Mouse (Mus musculus): Measurements from ENCODE around the gene Dbndd2. TPM values are rescaled to one million over a fixed set of nuclear protein-coding genes. Genes with fewer than 3 reads are reported as not detected.
A peak's percentile ranks its signal among the peaks of the same experiment; 100 is the strongest.

Gene Dbndd2
- 100 to 1,000 TPM; 109 to 163 (median 138) TPM for total RNA-seq (2022)

GRCm38 (mm10) chr2:164485681-164486257, at the start of gene Dbndd2:
Dbndd2 (plus strand) TSS chr2:164486106.
- DNase-seq (ENCODE audit: low spot score in 2 of 2) = no peak

- peak; percentile 44 to 50 for DNase-seq (ENCODE audit: low spot score in 2 of 2)
Measured at GRCm38 (mm10) chr2:164436215-164436913, 49.5 kb upstream of the Dbndd2 start.

- no peak for DNase-seq (ENCODE audit: low spot score in 2 of 2)
Measured at GRCm38 (mm10) chr2:164436961-164437360, 48.9 kb upstream of the Dbndd2 start.

GRCm38 (mm10) chr2:164437710-164438109, 48.2 kb upstream of the Dbndd2 start:
- DNase-seq (ENCODE audit: low spot score in 2 of 2) = no peak

- DNase-seq (ENCODE audit: low spot score in 2 of 2) = no peak
Measured at GRCm38 (mm10) chr2:164438257-164438656, 47.6 kb upstream of the Dbndd2 start.

- DNase-seq (ENCODE audit: low spot score in 2 of 2) = peak; percentile 55 to 58
Measured at GRCm38 (mm10) chr2:164439001-164439421, 46.9 kb upstream of the Dbndd2 start.

GRCm38 (mm10) chr2:164440314-164440713, 45.6 kb upstream of the Dbndd2 start:
- DNase-seq (ENCODE audit: low spot score in 2 of 2) = no peak

GRCm38 (mm10) chr2:164441155-164441554, 44.8 kb upstream of the Dbndd2 start:
- DNase-seq (ENCODE audit: low spot score in 2 of 2) = no peak

GRCm38 (mm10) chr2:164441731-164442130, 44.2 kb upstream of the Dbndd2 start:
- no peak for DNase-seq (ENCODE audit: low spot score in 2 of 2)

GRCm38 (mm10) chr2:164442315-164443050, 43.4 kb upstream of the Dbndd2 start:
- no peak for DNase-seq (ENCODE audit: low spot score in 2 of 2)

- peak; percentile 46 to 61 for DNase-seq (ENCODE audit: low spot score in 2 of 2)
Measured at GRCm38 (mm10) chr2:164443051-164443437, 42.9 kb upstream of the Dbndd2 start.

GRCm38 (mm10) chr2:164443460-164444000, 42.4 kb upstream of the Dbndd2 start, which contains the start of gene Sdc4:
Sdc4 (minus strand) TSS chr2:164443887.
- DNase-seq (ENCODE audit: low spot score in 2 of 2) = no peak

- no peak for DNase-seq (ENCODE audit: low spot score in 2 of 2)
Measured at GRCm38 (mm10) chr2:164444701-164445100, 41.2 kb upstream of the Dbndd2 start.

GRCm38 (mm10) chr2:164445399-164446085, 40.4 kb upstream of the Dbndd2 start:
- no peak for DNase-seq (ENCODE audit: low spot score in 2 of 2)

GRCm38 (mm10) chr2:164446086-164446469, 39.8 kb upstream of the Dbndd2 start:
- no peak for DNase-seq (ENCODE audit: low spot score in 2 of 2)

GRCm38 (mm10) chr2:164448140-164448539, 37.8 kb upstream of the Dbndd2 start:
- no peak for DNase-seq (ENCODE audit: low spot score in 2 of 2)

GRCm38 (mm10) chr2:164448921-164449320, 37.0 kb upstream of the Dbndd2 start:
- DNase-seq (ENCODE audit: low spot score in 2 of 2) = no peak

GRCm38 (mm10) chr2:164449341-164450042, 36.4 kb upstream of the Dbndd2 start:
- DNase-seq (ENCODE audit: low spot score in 2 of 2) = no peak

- DNase-seq (ENCODE audit: low spot score in 2 of 2) = no peak
Measured at GRCm38 (mm10) chr2:164452000-164452676, 33.8 kb upstream of the Dbndd2 start.

- DNase-seq (ENCODE audit: low spot score in 2 of 2) = no peak
Measured at GRCm38 (mm10) chr2:164453047-164453757, 32.7 kb upstream of the Dbndd2 start.

Data from layer of hippocampus, adult 8-10 months (tissue).